ENCODE assay signal across 9 mouse cellular contexts in genomic region chr11:119514108-119514860, GRCm38 (mm10). TPM values are rescaled to one million over a fixed set of nuclear protein-coding genes. Genes with fewer than 3 reads are reported as not detected.
DNase-seq lines count a peak whose midpoint lies in the region; ATAC-seq and TF ChIP-seq lines count a peak whose summit lies in the region.
"Had no signal": no experiment of that assay in that cellular context is flagged by ENCODE, and none has a peak within 500 bp of the region (broad histone marks: within the 10 kb centered on the region; RNA-seq: fewer than 3 reads in every experiment).

No protein-coding gene starts in this region.

- peak; percentile 63 for ATAC-seq in cerebellum, adult (ENCODE audit: insufficient number of reproducible peaks, low FRiP score, low TSS enrichment)
- no peak for ATAC-seq in stomach, embryonic 14.5 days (ENCODE audit: insufficient number of reproducible peaks, insufficient read depth, low FRiP score, low read depth)
- ATAC-seq in stomach, postnatal 0 days (ENCODE audit: low FRiP score, low TSS enrichment), result no peak
- ATAC-seq in hindbrain, embryonic 15.5 days (ENCODE audit: low FRiP score, low read depth), result peak; percentile 6; the same call in 1 of the 2 replicates
- no peak for ATAC-seq in neural tube, embryonic 15.5 days (ENCODE audit: low FRiP score)
- ATAC-seq in liver, embryonic 12.5 days, result no peak
- ATAC-seq in monocyte, adult 5-6 weeks (replicated peaks; ENCODE audit: insufficient number of reproducible peaks, low FRiP score, low TSS enrichment, poor library complexity, severe bottlenecking), result no peak

- no peak for TF ChIP-seq CTCF in stomach, postnatal 0 days (IDR thresholded peaks at IDR 0.05; ENCODE audit: low read depth)

- no peak overlapping the region for H3K9ac ChIP-seq in stomach, embryonic 14.5 days (replicated peaks; ENCODE audit: low read depth, low read length)
- H3K9ac ChIP-seq in stomach, postnatal 0 days (ENCODE audit: low read length), result no peak overlapping the region
- H3K9ac ChIP-seq in hindbrain, embryonic 15.5 days, result no peak overlapping the region
- H3K9ac ChIP-seq in neural tube, embryonic 15.5 days (replicated peaks), result peak overlapping the region; percentile 28; the same call in 1 of the 2 replicates
- no peak overlapping the region for H3K9ac ChIP-seq in liver, embryonic 12.5 days
- H3K9ac ChIP-seq: lung, embryonic 15.5 days had no signal

- WGBS in stomach, embryonic 14.5 days, result 57% methylated on average over 16 of the region's 16 CpGs
- 57% methylated on average over 16 of the region's 16 CpGs for WGBS in stomach, postnatal 0 days
- 28% methylated on average over 16 of the region's 16 CpGs for WGBS in hindbrain, embryonic 15.5 days
- WGBS in neural tube, embryonic 15.5 days, result 38% methylated on average over 16 of the region's 16 CpGs
- 43% methylated on average over 16 of the region's 16 CpGs for WGBS in liver, embryonic 12.5 days (ENCODE audit: insufficient replicate concordance)

- no peaks in the 10 kb centered on the region for H3K9me3 ChIP-seq in stomach, embryonic 14.5 days (ENCODE audit: control insufficient read depth, low read depth, low read length)
- H3K9me3 ChIP-seq in stomach, postnatal 0 days (ENCODE audit: control insufficient read depth, low read length), result no peaks in the 10 kb centered on the region
- H3K9me3 ChIP-seq in hindbrain, embryonic 15.5 days, result no peaks in the 10 kb centered on the region
- no peaks in the 10 kb centered on the region for H3K9me3 ChIP-seq in neural tube, embryonic 15.5 days (replicated peaks)
- H3K9me3 ChIP-seq in liver, embryonic 12.5 days (replicated peaks), result no peaks in the 10 kb centered on the region
- H3K9me3 ChIP-seq: lung, embryonic 15.5 days had no signal

- H3K4me3 ChIP-seq in stomach, embryonic 14.5 days (ENCODE audit: low read depth, low read length), result no peak overlapping the region
- H3K4me3 ChIP-seq in stomach, postnatal 0 days (ENCODE audit: low read depth, low read length), result no peak overlapping the region
- no peak overlapping the region for H3K4me3 ChIP-seq in hindbrain, embryonic 15.5 days
- 0 out of 2 replicates have a peak overlapping the region, but pooled peaks have one; percentile 13 for H3K4me3 ChIP-seq in neural tube, embryonic 15.5 days (replicated peaks)
- H3K4me3 ChIP-seq in liver, embryonic 12.5 days, result no peak overlapping the region

- DNase-seq in cerebellum, postnatal 4 days (ENCODE audit: low spot score in 2 of 2), result no peak
- DNase-seq in stomach, postnatal 0 days (ENCODE audit: low spot score), result no peak

- H3K27me3 ChIP-seq in stomach, embryonic 14.5 days (ENCODE audit: control insufficient read depth, insufficient read depth, low read length), result peaks cover 3% of the 10 kb centered on the region; the same call in 1 of the 2 replicates
- H3K27me3 ChIP-seq in stomach, postnatal 0 days (ENCODE audit: control insufficient read depth, insufficient read depth, low read length), result no peaks in the 10 kb centered on the region
- H3K27me3 ChIP-seq in hindbrain, embryonic 15.5 days, result no peaks in the 10 kb centered on the region
- H3K27me3 ChIP-seq in neural tube, embryonic 15.5 days (replicated peaks), result no peaks in the 10 kb centered on the region
- peaks cover 81% of the 10 kb centered on the region for H3K27me3 ChIP-seq in liver, embryonic 12.5 days (replicated peaks)

- H3K36me3 ChIP-seq in stomach, embryonic 14.5 days (ENCODE audit: control insufficient read depth, insufficient read depth, low read length), result no peaks in the 10 kb centered on the region
- H3K36me3 ChIP-seq in stomach, postnatal 0 days (ENCODE audit: control insufficient read depth, insufficient read depth, low read length), result no peaks in the 10 kb centered on the region
- H3K36me3 ChIP-seq in hindbrain, embryonic 15.5 days, result no peaks in the 10 kb centered on the region
- no peaks in the 10 kb centered on the region for H3K36me3 ChIP-seq in neural tube, embryonic 15.5 days
- no peaks in the 10 kb centered on the region for H3K36me3 ChIP-seq in liver, embryonic 12.5 days
- H3K36me3 ChIP-seq: lung, embryonic 15.5 days had no signal

- H3K27ac ChIP-seq in stomach, embryonic 14.5 days (ENCODE audit: low read length), result no peak overlapping the region
- H3K27ac ChIP-seq in stomach, postnatal 0 days (replicated peaks), result no peak overlapping the region
- H3K27ac ChIP-seq in hindbrain, embryonic 15.5 days (replicated peaks), result peak overlapping the region; percentile 43
- H3K27ac ChIP-seq in neural tube, embryonic 15.5 days (replicated peaks), result peak overlapping the region; percentile 60
- no peak overlapping the region for H3K27ac ChIP-seq in liver, embryonic 12.5 days
- H3K27ac ChIP-seq: lung, embryonic 15.5 days had no signal

- no peak for TF ChIP-seq EP300 in stomach, postnatal 0 days (optimal IDR thresholded peaks at IDR 0.05)

- H3K4me2 ChIP-seq in stomach, embryonic 14.5 days (replicated peaks; ENCODE audit: low read depth, low read length), result peak overlapping the region; percentile 22; the same call in 1 of the 2 replicates
- H3K4me2 ChIP-seq in stomach, postnatal 0 days (replicated peaks; ENCODE audit: low read depth), result no peak overlapping the region
- H3K4me2 ChIP-seq in hindbrain, embryonic 15.5 days, result peak overlapping the region; percentile 42
- peak overlapping the region; percentile 48 for H3K4me2 ChIP-seq in neural tube, embryonic 15.5 days
- H3K4me2 ChIP-seq in liver, embryonic 12.5 days, result no peak overlapping the region

- no peaks in the 10 kb centered on the region for H3K4me1 ChIP-seq in stomach, embryonic 14.5 days (ENCODE audit: control insufficient read depth, insufficient read depth, low read length)
- H3K4me1 ChIP-seq in stomach, postnatal 0 days (replicated peaks; ENCODE audit: control insufficient read depth, insufficient read depth), result no peaks in the 10 kb centered on the region
- H3K4me1 ChIP-seq in hindbrain, embryonic 15.5 days (replicated peaks), result peaks cover 45% of the 10 kb centered on the region
- peaks cover 32% of the 10 kb centered on the region for H3K4me1 ChIP-seq in neural tube, embryonic 15.5 days
- 0 out of 2 replicates have a peak, but pooled peaks cover 3% of the 10 kb centered on the region for H3K4me1 ChIP-seq in liver, embryonic 12.5 days

RNA-seq across cellular contexts. Expression of gene Endov, which starts 23.1 kb away (rescaled TPM):
- 15.7 and 17.0 TPM in 2 replicates for polyA plus RNA-seq in stomach, embryonic 14.5 days (2014; fragmentation: Nextera tagmentation; extraction: Ambion mirVana)
- polyA plus RNA-seq in stomach, postnatal 0 days (2015; fragmentation: Nextera tagmentation; extraction: Ambion mirVana), result 9.2 and 12.8 TPM in 2 replicates
- polyA plus RNA-seq in hindbrain, embryonic 15.5 days (2015; fragmentation: Nextera tagmentation; extraction: Ambion mirVana), result 17.2 and 17.6 TPM in 2 replicates
- 15.1 and 15.8 TPM in 2 replicates for polyA plus RNA-seq in neural tube, embryonic 15.5 days (2015; fragmentation: Nextera tagmentation; extraction: Ambion mirVana)
- polyA plus RNA-seq in liver, embryonic 12.5 days (2016; fragmentation: Nextera tagmentation; extraction: Ambion mirVana), result 7.9 and 10.5 TPM in 2 replicates
- total RNA-seq in monocyte, adult 5-6 weeks (2017), result 4.1 to 11.0 TPM (median 7.6 TPM) in 3 replicates

RNA-seq across cellular contexts. Expression of gene Nptx1, which starts 33.3 kb away (rescaled TPM):
- 0.29 and 0.59 TPM in 2 replicates for polyA plus RNA-seq in stomach, embryonic 14.5 days (2014; fragmentation: Nextera tagmentation; extraction: Ambion mirVana)
- 0.13 and 0.16 TPM in 2 replicates for polyA plus RNA-seq in stomach, postnatal 0 days (2015; fragmentation: Nextera tagmentation; extraction: Ambion mirVana)
- polyA plus RNA-seq in hindbrain, embryonic 15.5 days (2015; fragmentation: Nextera tagmentation; extraction: Ambion mirVana), result 16.2 and 20.7 TPM in 2 replicates
- polyA plus RNA-seq in neural tube, embryonic 15.5 days (2015; fragmentation: Nextera tagmentation; extraction: Ambion mirVana), result 26.0 and 28.3 TPM in 2 replicates
- polyA plus RNA-seq in liver, embryonic 12.5 days (2016; fragmentation: Nextera tagmentation; extraction: Ambion mirVana), result 0.04 and 0.06 TPM in 2 replicates
- 0.29 TPM in 1 of 3 replicates, not detected in the others for total RNA-seq in monocyte, adult 5-6 weeks (2017)

Comparison
In these comparisons a context has a peak if more than half of its experiments do, and no peak if none do; other contexts are left out.
1. H3K4me2 ChIP-seq: peak in stomach, embryonic 14.5 days (single experiment), hindbrain, embryonic 15.5 days (single experiment) and neural tube, embryonic 15.5 days (single experiment); none in stomach, postnatal 0 days (single experiment) and liver, embryonic 12.5 days (single experiment).
2. ATAC-seq: peak in cerebellum, adult (single experiment) and hindbrain, embryonic 15.5 days (single experiment); none in stomach, embryonic 14.5 days (single experiment), stomach, postnatal 0 days (single experiment), neural tube, embryonic 15.5 days (single experiment), liver, embryonic 12.5 days (single experiment) and monocyte, adult 5-6 weeks (single experiment).
3. H3K27ac ChIP-seq: peak in hindbrain, embryonic 15.5 days (single experiment) and neural tube, embryonic 15.5 days (single experiment); none in stomach, embryonic 14.5 days (single experiment), stomach, postnatal 0 days (single experiment) and liver, embryonic 12.5 days (single experiment).
4. RNA of gene Nptx1, which starts 33.3 kb away (polyA plus RNA-seq): 26.0 to 28.3 TPM in neural tube, embryonic 15.5 days and 16.2 to 20.7 TPM in hindbrain, embryonic 15.5 days; 0.29 to 0.59 TPM in stomach, embryonic 14.5 days, 0.13 to 0.16 TPM in stomach, postnatal 0 days and 0.04 to 0.06 TPM in liver, embryonic 12.5 days; every median in the first group is over 10 times any median in the second.